Mouse (Mus musculus) thymus, adult 2 months (tissue): ENCODE measurements around the gene Ppara.

ENCODE experiments used
- CTCF ChIP-seq: fragments of 200-500 bp; IDR thresholded peaks from 2 replicates; pipeline ENCODE4 v1.5.1; 2012; ENCODE audit warnings: mild to moderate bottlenecking, control low read depth, low read length, moderate library complexity, borderline replicate concordance; ENCODE audit not compliant: control insufficient read depth, poor library complexity, insufficient read depth; ENCODE audit errors: extremely low read depth
- POLR2A ChIP-seq: fragments of 200-500 bp; IDR thresholded peaks from 2 replicates; pipeline ENCODE4 v1.6.1; 2012; ENCODE audit warnings: mild to moderate bottlenecking, low read length, control low read depth, moderate library complexity; ENCODE audit not compliant: control insufficient read depth, poor library complexity, insufficient read depth; ENCODE audit errors: extremely low read depth

DNA sequence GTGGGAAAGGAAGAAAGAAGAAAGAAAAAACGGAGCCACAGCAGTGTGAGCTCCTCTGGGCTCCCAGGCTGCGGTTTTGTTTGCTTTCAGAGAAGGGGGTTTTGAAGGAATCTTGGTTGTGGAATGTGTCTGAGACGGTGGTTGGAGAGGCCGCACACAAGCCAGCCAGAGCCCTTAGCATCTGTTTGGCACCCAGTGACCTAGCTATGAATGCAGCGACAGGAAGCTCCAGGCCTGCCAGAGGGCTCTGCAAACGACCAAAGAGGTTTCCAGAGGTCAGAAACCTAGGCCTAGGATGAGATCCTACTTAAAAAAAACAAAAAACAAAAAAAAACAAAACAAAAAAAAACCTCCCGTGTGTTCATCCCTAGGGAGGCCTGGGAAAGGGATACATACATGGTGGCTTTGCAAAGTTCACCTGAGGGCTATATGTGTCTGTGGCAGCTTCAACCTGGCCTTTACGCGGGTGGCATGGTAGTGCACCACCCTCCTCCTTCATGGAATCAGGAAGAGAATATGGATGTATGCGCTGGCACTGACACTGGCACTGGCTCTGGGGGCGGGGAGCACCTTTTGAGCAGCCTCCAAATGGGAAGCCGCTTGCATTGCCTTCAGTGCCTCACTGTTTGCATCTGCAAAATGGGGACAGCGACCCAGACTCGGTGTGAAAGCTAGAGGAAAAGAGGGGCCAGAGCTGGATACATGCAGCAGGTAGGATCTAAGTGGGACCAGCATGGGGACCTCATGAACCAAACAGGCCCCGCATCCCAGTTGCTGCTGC, 47.0 kb upstream of the Ppara start:
- no peak for TF ChIP-seq CTCF
- TF ChIP-seq POLR2A, result no peak
